Mouse (Mus musculus) c-Kit-positive CD71-positive TER-119-positive erythroid progenitor cells, embryonic 14.5 days (primary cell): ENCODE data around the gene Tas1r3.
A peak's percentile ranks its signal among the peaks of the same experiment; 100 is the strongest.

Experiments used
- DNase-seq: peaks from one replicate; pipeline ENCODE4 v3.0.0-alpha.2; 2013; ENCODE audit warnings: low spot score

The Tas1r3 gene

GRCm38 (mm10) chr4:155841651-155842270 lies 21.4 kb downstream of the Tas1r3 start:
- DNase-seq = no peak

GRCm38 (mm10) chr4:155841003-155841454 lies 22.1 kb downstream of the Tas1r3 start:
- DNase-seq = peak; percentile 52

GRCm38 (mm10) chr4:155840076-155841002 lies 22.8 kb downstream of the Tas1r3 start:
- no peak for DNase-seq

GRCm38 (mm10) chr4:155839483-155839910 lies 23.7 kb downstream of the Tas1r3 start, which contains the start of gene Mxra8:
Gene Mxra8, plus strand, starts transcription at chr4:155839680.
- no peak for DNase-seq

- DNase-seq = no peak
These were observed 24.7 kb downstream of the Tas1r3 start for GRCm38 (mm10) chr4:155838187-155839153.

- DNase-seq = no peak
These were observed 25.7 kb downstream of the Tas1r3 start for GRCm38 (mm10) chr4:155837404-155838010.

GRCm38 (mm10) chr4:155833836-155834235 lies 29.3 kb downstream of the Tas1r3 start:
- DNase-seq = peak; percentile 71

- no peak for DNase-seq
These were observed 29.9 kb downstream of the Tas1r3 start for GRCm38 (mm10) chr4:155833234-155833633.

GRCm38 (mm10) chr4:155832321-155832720 lies 30.8 kb downstream of the Tas1r3 start:
- DNase-seq = no peak

- no peak for DNase-seq
These were observed 31.3 kb downstream of the Tas1r3 start for GRCm38 (mm10) chr4:155831831-155832230.

- peak; percentile 94 for DNase-seq
These were observed 31.9 kb downstream of the Tas1r3 start, which contains the start of gene Aurkaip1 for GRCm38 (mm10) chr4:155831205-155831766. Gene Aurkaip1, plus strand, starts transcription at chr4:155831272.

GRCm38 (mm10) chr4:155830596-155830995 lies 32.6 kb downstream of the Tas1r3 start:
- no peak for DNase-seq

- DNase-seq = no peak
These were observed 33.3 kb downstream of the Tas1r3 start for GRCm38 (mm10) chr4:155829866-155830265.

- DNase-seq = no peak
These were observed 39.7 kb downstream of the Tas1r3 start for GRCm38 (mm10) chr4:155823443-155823842.

- DNase-seq = no peak
These were observed 42.1 kb downstream of the Tas1r3 start for GRCm38 (mm10) chr4:155821025-155821424.

- no peak for DNase-seq
These were observed 45.6 kb downstream of the Tas1r3 start for GRCm38 (mm10) chr4:155817533-155817932.

- no peak for DNase-seq
These were observed 50.4 kb downstream of the Tas1r3 start for GRCm38 (mm10) chr4:155812665-155813181.

GRCm38 (mm10) chr4:155811929-155812664 lies 51.1 kb downstream of the Tas1r3 start, which contains the start of gene Ccnl2:
Gene Ccnl2, plus strand, starts transcription at chr4:155812489.
- peak; percentile 95 for DNase-seq
